Mouse (Mus musculus) MEL (cell line): ENCODE results near the gene Polr3f. TPM values are rescaled to one million over a fixed set of nuclear protein-coding genes. Genes with fewer than 3 reads are reported as not detected.
A peak's percentile ranks its signal among the peaks of the same experiment; 100 is the strongest.

Experiments
- DNase-seq: peaks from one replicate; pipeline ENCODE4 v3.0.0; 2011; ENCODE audit warnings: low read depth, low spot score
- H3K27ac ChIP-seq: 2 replicates; pipeline ENCODE4 v1.5.1; 2012; ENCODE audit warnings: low read depth, mild to moderate bottlenecking, control low read depth, low read length, moderate library complexity; ENCODE audit not compliant: control insufficient read depth
- H3K27me3 ChIP-seq, 2 experiments: fragments of 150-350 bp in 1 of 2; sonication (generic) in 1 of 2; 2 replicates each; pipeline ENCODE4 v1.6.1; 2012; ENCODE audit warnings: low read length in 2 of 2, mild to moderate bottlenecking in 2 of 2, improper control_type of control experiment in 1 of 2, moderate library complexity in 1 of 2; ENCODE audit not compliant: insufficient read depth in 2 of 2, control insufficient read depth in 1 of 2
- H3K36me3 ChIP-seq, 2 experiments: 2 replicates each; pipeline ENCODE4 v1.6.1; 2012 to 2014; ENCODE audit warnings: low read length in 2 of 2, improper control_type of control experiment in 1 of 2, inconsistent platforms in 1 of 2, mild to moderate bottlenecking in 1 of 2; ENCODE audit not compliant: insufficient read depth in 2 of 2, control insufficient read depth in 1 of 2
- H3K4me1 ChIP-seq, 2 experiments: fragments of 150-350 bp in 1 of 2; sonication (generic) in 1 of 2; 2 replicates each; pipeline ENCODE4 v1.6.1; 2012; ENCODE audit warnings: low read length in 2 of 2, improper control_type of control experiment in 1 of 2, mild to moderate bottlenecking in 1 of 2; ENCODE audit not compliant: insufficient read depth in 2 of 2, control insufficient read depth in 1 of 2
- H3K4me3 ChIP-seq, 2 experiments: fragments of 150-350 bp in 1 of 2; sonication (generic) in 1 of 2; 2 replicates each; pipeline ENCODE4 v1.5.1; 2012; ENCODE audit warnings: low read depth in 2 of 2, low read length in 2 of 2, mild to moderate bottlenecking in 2 of 2, moderate library complexity in 2 of 2, control low read depth in 1 of 2, improper control_type of control experiment in 1 of 2; ENCODE audit not compliant: control insufficient read depth in 1 of 2, insufficient read depth in 1 of 2
- H3K79me2 ChIP-seq: 2 replicates; pipeline ENCODE4 v1.6.1; 2012; ENCODE audit warnings: mild to moderate bottlenecking, low read length, moderate library complexity; ENCODE audit not compliant: control insufficient read depth, poor library complexity, insufficient read depth
- H3K9ac ChIP-seq: 2 replicates; pipeline ENCODE4 v1.6.1; 2012; ENCODE audit warnings: low read depth, mild to moderate bottlenecking, control low read depth, low read length, moderate library complexity; ENCODE audit not compliant: control insufficient read depth, poor library complexity, severe bottlenecking
- H3K9me3 ChIP-seq: fragments of 150-350 bp; sonication (generic); replicated peaks from 2 replicates; pipeline ENCODE4 v1.6.1; 2012; ENCODE audit warnings: mild to moderate bottlenecking, low read length, improper control_type of control experiment, moderate library complexity; ENCODE audit not compliant: insufficient read depth
- BHLHE40 ChIP-seq: IDR thresholded peaks from 2 replicates; pipeline ENCODE4 v1.6.1; 2012; ENCODE audit warnings: low read depth, mild to moderate bottlenecking, inconsistent platforms, low read length, improper control_type of control experiment, borderline replicate concordance
- CHD1 ChIP-seq: IDR thresholded peaks from 2 replicates; pipeline ENCODE4 v1.6.1; 2012; ENCODE audit warnings: low read depth, mild to moderate bottlenecking, inconsistent platforms, low read length, improper control_type of control experiment
- CTCF ChIP-seq, 3 experiments: IDR thresholded peaks in 2 of 3; conservative IDR thresholded peaks in 1 of 3; 2 replicates each; pipeline ENCODE4 v1.5.1; 2011 to 2012; ENCODE audit warnings: low read length in 3 of 3, low read depth in 2 of 3, mild to moderate bottlenecking in 2 of 3, improper control_type of control experiment in 1 of 3, inconsistent platforms in 1 of 3, mixed read lengths in 1 of 3, moderate library complexity in 1 of 3; ENCODE audit not compliant: control insufficient read depth in 1 of 3, insufficient read depth in 1 of 3, poor library complexity in 1 of 3, severe bottlenecking in 1 of 3
- GABPA ChIP-seq: IDR thresholded peaks from 2 replicates; pipeline ENCODE4 v1.6.1; 2012; ENCODE audit warnings: low read depth, mild to moderate bottlenecking, inconsistent platforms, low read length, improper control_type of control experiment, moderate library complexity
- HCFC1 ChIP-seq: IDR thresholded peaks from 2 replicates; pipeline ENCODE4 v1.6.1; 2012; ENCODE audit warnings: low read depth, mild to moderate bottlenecking, inconsistent platforms, low read length, improper control_type of control experiment, moderate library complexity
- MEF2A ChIP-seq: IDR thresholded peaks from 2 replicates; pipeline ENCODE4 v1.6.1; 2014; ENCODE audit warnings: low read depth, mild to moderate bottlenecking, inconsistent platforms, low read length, improper control_type of control experiment; ENCODE audit not compliant: poor library complexity, insufficient replicate concordance, severe bottlenecking; ENCODE audit errors: extremely low read depth
- MXI1 ChIP-seq: IDR thresholded peaks from 2 replicates; pipeline ENCODE4 v1.6.1; 2011; ENCODE audit warnings: mild to moderate bottlenecking, low read depth, low read length, improper control_type of control experiment
- NELFE ChIP-seq: IDR thresholded peaks from 2 replicates; pipeline ENCODE4 v1.6.1; 2011; ENCODE audit warnings: low read depth, low read length, improper control_type of control experiment
- NRF1 ChIP-seq: IDR thresholded peaks from 2 replicates; pipeline ENCODE4 v1.6.1; 2014; ENCODE audit warnings: low read depth, mild to moderate bottlenecking, inconsistent platforms, low read length, improper control_type of control experiment, moderate library complexity; ENCODE audit not compliant: poor library complexity, insufficient read depth, severe bottlenecking
- POLR2AphosphoS2 ChIP-seq: IDR thresholded peaks from 2 replicates; pipeline ENCODE4 v1.6.1; 2011; ENCODE audit warnings: low read length, improper control_type of control experiment
- POLR2AphosphoS5 ChIP-seq: IDR thresholded peaks from 2 replicates; pipeline ENCODE4 v1.6.1; 2012; ENCODE audit warnings: low read depth, borderline replicate concordance, mild to moderate bottlenecking, inconsistent platforms, low read length, moderate library complexity, mixed read lengths
- RAD21 ChIP-seq: IDR thresholded peaks from 2 replicates; pipeline ENCODE4 v1.6.1; 2011; ENCODE audit warnings: mild to moderate bottlenecking, low read depth, low read length, improper control_type of control experiment
- RCOR1 ChIP-seq: IDR thresholded peaks from 2 replicates; pipeline ENCODE4 v1.6.1; 2012; ENCODE audit warnings: low read depth, mild to moderate bottlenecking, inconsistent platforms, low read length, improper control_type of control experiment
- SMC3 ChIP-seq: IDR thresholded peaks from 2 replicates; pipeline ENCODE4 v1.6.1; 2011; ENCODE audit warnings: low read depth, low read length, improper control_type of control experiment
- UBTF ChIP-seq: IDR thresholded peaks from 2 replicates; pipeline ENCODE4 v1.6.1; 2012; ENCODE audit warnings: low read depth, mild to moderate bottlenecking, inconsistent platforms, low read length, improper control_type of control experiment, moderate library complexity, borderline replicate concordance; ENCODE audit not compliant: insufficient read depth
- USF1 ChIP-seq: IDR thresholded peaks from 2 replicates; pipeline ENCODE4 v1.6.1; 2014; ENCODE audit warnings: low read depth, mild to moderate bottlenecking, inconsistent platforms, low read length, improper control_type of control experiment, moderate library complexity
- ZKSCAN1 ChIP-seq: IDR thresholded peaks from 2 replicates; pipeline ENCODE4 v1.6.1; 2012; ENCODE audit warnings: low read depth, mild to moderate bottlenecking, inconsistent platforms, low read length, improper control_type of control experiment, moderate library complexity
- polyA plus RNA-seq, 2 experiments: library from polyadenylated mRNA; stranded (reverse) in 1 of 2; unstranded in 1 of 2; fragments of >175 nt in 1 of 2; fragments of >200 nt in 1 of 2; gene quantifications; 2 replicates each; pipeline versions ENCODE4 v1.2.1 to v1.2.4; 2012; ENCODE audit warnings: low replicate concordance in 2 of 2, low read depth in 1 of 2; ENCODE audit not compliant: insufficient read length in 2 of 2, insufficient read depth in 1 of 2, missing spikeins in 1 of 2
- total RNA-seq: library from RNA; depleted of rRNA; stranded (reverse); fragments of 300-350 nt; gene quantifications from 2 replicates; pipeline ENCODE4 v1.2.3, GENCODE M21; 2012; rRNA removed

Polr3f gene
- total and polyA plus RNA-seq, 3 experiments, result 17.9 to 27.3 TPM; not detected in 1

- no peaks in the 10 kb centered on the region for H3K27me3 ChIP-seq
Measured at GRCm38 (mm10) chr2:144588723-144589122, 61.2 kb downstream of the Polr3f start.

More at GRCm38 (mm10) chr2:144588723-144589122, 61.2 kb downstream of the Polr3f start:
- Histone ChIP-seq H3K4me3 (no peak overlapping the region), H3K27ac (no peak overlapping the region), H3K79me2 (no peaks in the 10 kb centered on the region), H3K36me3 (peaks cover 0 to 16% of the 10 kb centered on the region in 2 experiments; a peak in 2 of 4 replicates), H3K9ac (no peak overlapping the region), H3K4me1 (no peaks in the 10 kb centered on the region), H3K9me3 (no peaks in the 10 kb centered on the region)
- TF ChIP-seq MXI1, result no peak
- no peak for TF ChIP-seq BHLHE40
- TF ChIP-seq USF1, result no peak
- no peak for TF ChIP-seq UBTF
- TF ChIP-seq POLR2AphosphoS2, result no peak
- no peak for TF ChIP-seq POLR2AphosphoS5
- no peak for TF ChIP-seq NELFE
- TF ChIP-seq CHD1, result no peak
- no peak for TF ChIP-seq MEF2A
- TF ChIP-seq GABPA, result no peak
- TF ChIP-seq NRF1, result no peak
- no peak for TF ChIP-seq RCOR1
- no peak for TF ChIP-seq HCFC1
- peak; percentile 7; the same call in 1 of the 2 replicates for TF ChIP-seq SMC3
- TF ChIP-seq ZKSCAN1, result no peak
- TF ChIP-seq CTCF (IDR thresholded peaks at IDR 0.05 in 2 of 3, conservative IDR thresholded peaks at IDR 0.05 in 1 of 3; ENCODE audit: control insufficient read depth in 1 of 3, insufficient read depth in 1 of 3, low read depth in 2 of 3, low read length in 3 of 3, poor library complexity in 1 of 3, severe bottlenecking in 1 of 3), result peak; percentile 47 to 67 (median 62)
- TF ChIP-seq RAD21, result peak; percentile 22
- DNase-seq, result peak; percentile 25

Other genes starting within 250 kb of the Polr3f start
- gene Ovol2, start 195.6 kb upstream of the Polr3f start, total RNA-seq, result not detected in 2 replicates
- gene Ovol2, start 195.6 kb upstream of the Polr3f start, polyA plus RNA-seq, result not detected
- 24.6 and 25.9 TPM in 2 replicates for gene Kat14, start 158.7 kb upstream of the Polr3f start, total RNA-seq
- gene Kat14, start 158.7 kb upstream of the Polr3f start, polyA plus RNA-seq, result 10 to 100 TPM in 1 of 2 experiments, not detected in 1; 52.9 TPM
- gene Pet117, start 158.7 kb upstream of the Polr3f start, total RNA-seq, result not detected in 2 replicates
- not detected for gene Pet117, start 158.7 kb upstream of the Polr3f start, polyA plus RNA-seq
- 0.03 and 0.08 TPM in 2 replicates for gene Dzank1, start 304 bp upstream of the Polr3f start, total RNA-seq
- gene Dzank1, start 304 bp upstream of the Polr3f start, polyA plus RNA-seq, result under 1 TPM in 1 of 2 experiments, not detected in 1; 0.35 TPM
- gene Rbbp9, start 23.2 kb downstream of the Polr3f start, total RNA-seq, result 0.07 and 0.08 TPM in 2 replicates
- gene Rbbp9, start 23.2 kb downstream of the Polr3f start, polyA plus RNA-seq, result under 1 TPM in 1 of 2 experiments, not detected in 1; 0.15 TPM
- gene Sec23b, start 28.5 kb downstream of the Polr3f start, total RNA-seq, result 76.8 and 89.8 TPM in 2 replicates
- gene Sec23b, start 28.5 kb downstream of the Polr3f start, polyA plus RNA-seq, result 10 to 100 TPM in 1 of 2 experiments, not detected in 1; 78.7 TPM
- 24.6 and 28.6 TPM in 2 replicates for gene Smim26, start 66.3 kb downstream of the Polr3f start, total RNA-seq
- gene Smim26, start 66.3 kb downstream of the Polr3f start, polyA plus RNA-seq, result 10 to 100 TPM in 1 of 2 experiments, not detected in 1; 16.4 TPM
- 28.8 and 32.5 TPM in 2 replicates for gene Dtd1, start 72.2 kb downstream of the Polr3f start, total RNA-seq
- 10 to 100 TPM in 1 of 2 experiments, not detected in 1; 36.0 TPM for gene Dtd1, start 72.2 kb downstream of the Polr3f start, polyA plus RNA-seq